Mouse (Mus musculus) forebrain, embryonic 15.5 days (tissue): ENCODE data around the gene Bace1. TPM values are rescaled to one million over a fixed set of nuclear protein-coding genes. Genes with fewer than 3 reads are reported as not detected.

ENCODE experiments used
- ATAC-seq: fragments of 200-750 bp; cut with Nextera tagmentation; replicated peaks from 2 replicates; pipeline ENCODE4 v1.8.0; 2017; ENCODE audit warnings: mild to moderate bottlenecking, moderate TSS enrichment, moderate library complexity
- H3K27ac ChIP-seq: fragments of 300-500 bp; sonication (generic); replicated peaks from 2 replicates; pipeline ENCODE4 v1.5.1; 2015; ENCODE audit warnings: mild to moderate bottlenecking, inconsistent platforms
- H3K27me3 ChIP-seq: fragments of 300-500 bp; sonication (generic); 2 replicates; pipeline ENCODE4 v1.6.1; 2015; ENCODE audit warnings: inconsistent platforms
- H3K36me3 ChIP-seq: fragments of 300-500 bp; sonication (generic); 2 replicates; pipeline ENCODE4 v1.6.1; 2015; ENCODE audit warnings: mild to moderate bottlenecking, inconsistent platforms
- H3K4me1 ChIP-seq: fragments of 300-500 bp; sonication (generic); 2 replicates; pipeline ENCODE4 v1.6.1; 2015; ENCODE audit warnings: inconsistent platforms
- H3K4me2 ChIP-seq: fragments of 300-500 bp; sonication (generic); replicated peaks from 2 replicates; pipeline ENCODE4 v1.6.1; 2015; ENCODE audit warnings: mild to moderate bottlenecking, inconsistent platforms
- H3K4me3 ChIP-seq: fragments of 300-500 bp; sonication (generic); 2 replicates; pipeline ENCODE4 v1.5.1; 2015; ENCODE audit warnings: mild to moderate bottlenecking, inconsistent platforms
- H3K9ac ChIP-seq: fragments of 300-500 bp; sonication (generic); replicated peaks from 2 replicates; pipeline ENCODE4 v1.6.1; 2015; ENCODE audit warnings: mild to moderate bottlenecking, inconsistent platforms
- H3K9me3 ChIP-seq: fragments of 300-500 bp; sonication (generic); 2 replicates; pipeline ENCODE4 v1.6.1; 2016; ENCODE audit warnings: inconsistent platforms
- WGBS: fragments of 180-500 bp; shearing (Covaris S2); methylation state at CpG from one replicate; pipeline ENCODE4 v1.1.7; 2015; ENCODE audit warnings: mixed read lengths; 5-methylcytosine and 5-hydroxymethylcytosine counted together
- polyA plus RNA-seq: library from polyadenylated mRNA; unstranded; fragments of >200 nt; fragmentation: Nextera tagmentation; extraction: Ambion mirVana; gene quantifications from 2 replicates; pipeline ENCODE4 v1.2.1, GENCODE M21; 2015

Gene Bace1
- 47.2 and 47.4 TPM in 2 replicates for polyA plus RNA-seq

DNA sequence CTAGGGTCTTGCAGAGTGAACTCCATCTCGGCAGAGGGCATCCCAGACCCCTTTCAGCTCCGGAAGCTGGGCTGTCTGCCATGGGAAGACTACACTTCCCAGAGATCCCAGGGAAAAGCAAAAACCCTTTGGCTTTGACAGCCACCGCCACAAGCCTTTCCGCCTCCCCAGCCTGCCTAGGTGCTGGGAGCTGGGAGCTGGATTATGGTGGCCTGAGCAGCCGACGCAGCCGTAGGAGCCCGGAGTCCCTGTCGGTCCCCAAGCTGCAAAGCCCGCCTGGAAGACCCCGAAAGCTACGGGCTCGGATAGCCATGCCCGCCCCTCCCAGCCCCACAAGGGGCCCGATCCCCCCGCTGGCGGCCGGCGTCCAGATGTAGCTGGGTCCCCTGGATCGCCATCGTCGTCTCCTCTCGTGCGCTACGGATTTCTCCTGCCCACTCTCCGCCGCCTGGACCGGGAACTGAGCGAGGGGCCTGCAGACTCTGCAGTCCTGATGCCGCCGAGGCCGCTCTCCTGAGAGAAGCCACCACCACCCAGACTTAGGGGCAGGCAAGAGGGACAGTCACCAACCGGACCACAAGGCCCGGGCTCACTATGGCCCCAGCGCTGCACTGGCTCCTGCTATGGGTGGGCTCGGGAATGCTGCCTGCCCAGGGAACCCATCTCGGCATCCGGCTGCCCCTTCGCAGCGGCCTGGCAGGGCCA is at the start of gene Bace1:
Gene Bace1 (plus strand): TSS at position 147 of the 705 bp plus-strand sequence.
- Histone ChIP-seq H3K9me3 (no peaks in the 10 kb centered on the region), H3K4me3 (peak within 1 kb of the TSS; percentile 89), H3K27me3 (no peaks in the 10 kb centered on the region), H3K9ac (peak within 1 kb of the TSS; percentile 75), H3K4me2 (peak within 1 kb of the TSS; percentile 83), H3K27ac (peak within 1 kb of the TSS; percentile 80), H3K4me1 (peaks cover 42% of the 10 kb centered on the region), H3K36me3 (no peaks in the 10 kb centered on the region)
- under 1% methylated on average over 40 of the region's 40 CpGs for WGBS
- ATAC-seq, result peak; percentile 91

GRCm38 (mm10) chr9:45791456-45792142 is 46.8 kb upstream of the Bace1 start:
- Histone ChIP-seq H3K27ac (no peak overlapping the region), H3K4me1 (0 out of 2 replicates have a peak, but pooled peaks cover 2% of the 10 kb centered on the region), H3K4me3 (no peak overlapping the region), H3K36me3 (peaks cover 4% of the 10 kb centered on the region; the same call in 1 of the 2 replicates), H3K4me2 (no peak overlapping the region), H3K9me3 (no peaks in the 10 kb centered on the region), H3K9ac (no peak overlapping the region), H3K27me3 (no peaks in the 10 kb centered on the region)
- no peak for ATAC-seq
- 77% methylated on average over 8 of the region's 8 CpGs for WGBS

DNA sequence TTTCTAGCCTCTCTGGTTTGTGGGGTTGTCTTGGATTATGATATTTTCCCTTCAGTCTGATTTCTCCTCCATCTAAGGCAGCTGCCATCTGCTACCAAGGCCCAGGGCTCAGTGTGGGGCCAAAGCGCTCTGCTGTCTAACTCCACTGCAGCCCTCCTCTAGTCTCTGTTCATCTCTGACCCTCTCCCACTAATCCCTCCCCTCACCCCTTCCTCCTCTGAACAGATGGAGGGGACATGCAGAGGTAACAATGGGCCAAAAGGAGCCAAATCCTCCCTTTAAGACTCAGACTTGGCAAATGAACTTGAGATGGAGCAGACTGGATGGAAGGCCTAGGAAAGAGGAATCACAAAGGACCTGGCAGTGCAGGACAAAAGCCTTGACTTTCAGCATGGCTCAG is 46.1 kb upstream of the Bace1 start:
- Histone ChIP-seq H3K36me3 (peaks cover 4% of the 10 kb centered on the region; the same call in 1 of the 2 replicates), H3K27ac (peak overlapping the region; percentile 29), H3K4me1 (0 out of 2 replicates have a peak, but pooled peaks cover 2% of the 10 kb centered on the region), H3K9ac (no peak overlapping the region), H3K4me2 (no peak overlapping the region), H3K27me3 (no peaks in the 10 kb centered on the region), H3K9me3 (no peaks in the 10 kb centered on the region), H3K4me3 (no peak overlapping the region)
- ATAC-seq, result no peak
- WGBS, result 68% methylated on average over 1 of the region's 1 CpGs

- H3K4me3 ChIP-seq, result no peak overlapping the region
- no peak for ATAC-seq
- H3K9ac ChIP-seq, result no peak overlapping the region
- H3K9me3 ChIP-seq, result no peaks in the 10 kb centered on the region
- H3K36me3 ChIP-seq, result peaks cover 4% of the 10 kb centered on the region; the same call in 1 of the 2 replicates
- 77% methylated on average over 6 of the region's 6 CpGs for WGBS
- peak overlapping the region; percentile 37; the same call in 1 of the 2 replicates for H3K27ac ChIP-seq
- H3K27me3 ChIP-seq, result no peaks in the 10 kb centered on the region
- no peak overlapping the region for H3K4me2 ChIP-seq
- H3K4me1 ChIP-seq, result peaks cover 16% of the 10 kb centered on the region
Measured at GRCm38 (mm10) chr9:45793697-45794096, 44.7 kb upstream of the Bace1 start.

DNA sequence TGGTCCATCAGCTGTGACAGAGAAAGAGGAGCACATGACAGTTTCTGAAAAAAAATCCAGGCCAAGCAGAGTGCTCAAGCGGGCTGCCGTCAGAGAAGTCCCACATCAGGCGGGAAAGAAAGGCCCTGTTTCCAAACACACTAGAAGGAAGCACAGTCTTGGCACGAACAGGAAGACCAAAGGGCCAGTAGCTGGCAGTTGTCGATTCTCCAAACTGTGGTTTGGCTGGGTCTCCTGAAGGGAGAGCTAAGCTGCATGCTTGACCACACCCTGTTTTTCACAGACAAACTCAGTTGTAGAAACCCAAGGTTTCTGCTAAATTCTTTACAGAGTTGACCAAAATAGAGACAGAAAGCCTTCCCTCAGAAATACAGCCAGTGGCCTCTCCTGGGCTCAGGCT is 42.7 kb upstream of the Bace1 start:
- no peak overlapping the region for H3K4me3 ChIP-seq
- peaks cover 27% of the 10 kb centered on the region for H3K4me1 ChIP-seq
- H3K36me3 ChIP-seq, result peaks cover 4% of the 10 kb centered on the region; the same call in 1 of the 2 replicates
- H3K9ac ChIP-seq, result no peak overlapping the region
- no peaks in the 10 kb centered on the region for H3K9me3 ChIP-seq
- ATAC-seq, result no peak
- H3K27me3 ChIP-seq, result no peaks in the 10 kb centered on the region
- 90% methylated on average over 5 of the region's 5 CpGs for WGBS
- H3K4me2 ChIP-seq, result no peak overlapping the region
- H3K27ac ChIP-seq, result no peak overlapping the region

DNA sequence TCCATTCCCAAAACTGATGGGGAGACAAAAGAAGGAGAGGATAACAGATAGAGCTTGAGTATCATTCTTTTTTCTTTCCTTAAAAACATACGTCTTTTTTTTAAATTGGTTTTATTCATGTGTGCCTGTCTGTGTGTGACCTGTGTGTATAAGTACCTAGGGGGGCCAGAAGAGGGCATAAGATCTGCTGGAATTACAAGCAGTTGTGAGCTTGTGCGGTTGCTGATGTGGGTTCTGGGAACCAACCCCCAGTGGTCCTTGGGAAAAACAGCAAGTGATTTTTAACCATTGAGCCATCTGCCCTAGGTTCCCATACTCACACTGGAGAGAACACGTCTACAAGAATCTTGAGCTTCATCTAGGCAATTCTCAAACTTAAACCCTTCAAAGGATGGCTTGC is 41.1 kb upstream of the Bace1 start:
- no peaks in the 10 kb centered on the region for H3K36me3 ChIP-seq
- no peaks in the 10 kb centered on the region for H3K9me3 ChIP-seq
- H3K27ac ChIP-seq, result no peak overlapping the region
- H3K27me3 ChIP-seq, result no peaks in the 10 kb centered on the region
- ATAC-seq, result no peak
- 71% methylated on average over 3 of the region's 3 CpGs for WGBS
- H3K9ac ChIP-seq, result no peak overlapping the region
- no peak overlapping the region for H3K4me2 ChIP-seq
- H3K4me1 ChIP-seq, result peaks cover 27% of the 10 kb centered on the region
- no peak overlapping the region for H3K4me3 ChIP-seq

GRCm38 (mm10) chr9:45798467-45799164 is 39.8 kb upstream of the Bace1 start:
- 10% methylated on average over 13 of the region's 13 CpGs for WGBS
- Histone ChIP-seq H3K9ac (no peak overlapping the region), H3K4me3 (no peak overlapping the region), H3K27ac (peak overlapping the region; percentile 79), H3K27me3 (no peaks in the 10 kb centered on the region), H3K9me3 (no peaks in the 10 kb centered on the region), H3K4me1 (peaks cover 26% of the 10 kb centered on the region), H3K4me2 (no peak overlapping the region), H3K36me3 (no peaks in the 10 kb centered on the region)
- peak; percentile 78 for ATAC-seq

DNA sequence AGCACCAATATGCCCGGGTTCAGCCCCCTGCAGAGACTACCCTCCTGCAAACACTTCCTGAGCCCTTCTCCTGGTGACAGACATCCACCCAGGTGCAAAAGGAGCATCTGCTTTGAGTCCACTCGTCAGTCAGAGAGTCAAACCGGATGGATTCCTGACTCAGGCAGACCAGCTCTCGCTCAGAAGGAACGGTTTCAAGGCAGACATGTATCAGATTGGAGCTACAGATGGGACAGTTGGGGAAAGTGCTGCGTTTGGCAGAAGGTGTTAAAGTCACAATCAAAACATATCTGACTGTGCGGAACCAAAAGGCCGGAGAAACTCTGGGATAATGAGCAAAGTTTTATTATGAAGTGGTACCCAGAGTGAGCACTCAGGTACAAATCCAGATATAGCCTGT is 39.0 kb upstream of the Bace1 start:
- peaks cover 25% of the 10 kb centered on the region for H3K4me1 ChIP-seq
- ATAC-seq, result peak; percentile 30; the same call in 1 of the 2 replicates
- H3K36me3 ChIP-seq, result no peaks in the 10 kb centered on the region
- no peaks in the 10 kb centered on the region for H3K27me3 ChIP-seq
- no peaks in the 10 kb centered on the region for H3K9me3 ChIP-seq
- H3K4me3 ChIP-seq, result no peak overlapping the region
- 55% methylated on average over 8 of the region's 8 CpGs for WGBS
- H3K9ac ChIP-seq, result no peak overlapping the region
- H3K4me2 ChIP-seq, result no peak overlapping the region
- H3K27ac ChIP-seq, result peak overlapping the region; percentile 79

GRCm38 (mm10) chr9:45803070-45803774 is 35.2 kb upstream of the Bace1 start:
- H3K27me3 ChIP-seq, result no peaks in the 10 kb centered on the region
- no peak overlapping the region for H3K9ac ChIP-seq
- ATAC-seq, result no peak
- H3K4me1 ChIP-seq, result peaks cover 17% of the 10 kb centered on the region
- no peak overlapping the region for H3K27ac ChIP-seq
- 90% methylated on average over 21 of the region's 21 CpGs for WGBS
- peaks cover 6% of the 10 kb centered on the region; the same call in 1 of the 2 replicates for H3K36me3 ChIP-seq
- no peaks in the 10 kb centered on the region for H3K9me3 ChIP-seq
- no peak overlapping the region for H3K4me2 ChIP-seq
- no peak overlapping the region for H3K4me3 ChIP-seq

- no peak overlapping the region for H3K4me2 ChIP-seq
- no peak overlapping the region for H3K27ac ChIP-seq
- 0 out of 2 replicates have a peak, but pooled peaks cover 5% of the 10 kb centered on the region for H3K4me1 ChIP-seq
- H3K36me3 ChIP-seq, result peaks cover 6% of the 10 kb centered on the region; the same call in 1 of the 2 replicates
- no peak for ATAC-seq
- H3K27me3 ChIP-seq, result no peaks in the 10 kb centered on the region
- no peak overlapping the region for H3K4me3 ChIP-seq
- H3K9ac ChIP-seq, result no peak overlapping the region
- WGBS, result 96% methylated on average over 11 of the region's 11 CpGs
- no peaks in the 10 kb centered on the region for H3K9me3 ChIP-seq
Measured at GRCm38 (mm10) chr9:45806847-45807246, 31.5 kb upstream of the Bace1 start.

DNA sequence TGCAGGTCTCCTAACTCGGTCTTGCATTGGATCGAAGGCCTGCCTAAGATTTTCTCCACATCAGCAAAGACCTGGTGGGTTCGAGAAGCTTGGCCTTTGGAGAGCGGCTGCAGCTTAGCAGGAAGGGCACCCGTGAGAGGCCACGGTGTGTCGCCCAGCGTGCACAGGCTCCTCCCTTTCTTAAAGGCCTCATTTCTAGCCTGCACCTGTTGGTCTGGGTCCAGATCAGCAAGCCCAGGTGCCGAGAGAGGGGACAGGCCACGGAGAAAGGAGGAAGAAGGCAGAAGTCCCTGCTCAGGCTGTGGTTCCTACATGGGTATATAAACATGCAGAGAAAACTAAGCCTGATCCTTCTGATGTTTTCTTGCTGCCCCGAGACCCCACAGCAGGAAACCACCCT is 31.0 kb upstream of the Bace1 start:
- no peak overlapping the region for H3K9ac ChIP-seq
- no peak overlapping the region for H3K4me2 ChIP-seq
- no peak overlapping the region for H3K4me3 ChIP-seq
- no peak for ATAC-seq
- peaks cover 8% of the 10 kb centered on the region; the same call in 1 of the 2 replicates for H3K4me1 ChIP-seq
- H3K36me3 ChIP-seq, result peaks cover 6% of the 10 kb centered on the region; the same call in 1 of the 2 replicates
- no peaks in the 10 kb centered on the region for H3K9me3 ChIP-seq
- H3K27ac ChIP-seq, result no peak overlapping the region
- 87% methylated on average over 11 of the region's 11 CpGs for WGBS
- H3K27me3 ChIP-seq, result no peaks in the 10 kb centered on the region
